Mouse (Mus musculus) heart, postnatal 25 days (tissue): ENCODE data around the gene Smarca5. TPM values are rescaled to one million over a fixed set of nuclear protein-coding genes. Genes with fewer than 3 reads are reported as not detected.

Experiments used
- DNase-seq: peaks from one replicate; pipeline ENCODE4 v3.0.0; 2022; ENCODE audit warnings: low spot score
- intact Hi-C: fragments of 180-260 bp; cut with DNase I; formaldehyde crosslinking; loops from one replicate; pipeline ENCODE4 v1.15.1; 2025
- total RNA-seq, 2 experiments: library from RNA; stranded (reverse); gene quantifications; 2 replicates each; pipeline ENCODE4 v1.2.3; 2021

Smarca5 gene
- total RNA-seq, 2 experiments from 2014 or later, result 34.5 to 43.3 TPM

- intact Hi-C loops, result no loop called here
Measured at GRCm38 (mm10) chr8:80682594-80682993, 56.7 kb downstream of the Smarca5 start.

GRCm38 (mm10) chr8:80669277-80669901, 69.9 kb downstream of the Smarca5 start:
- intact Hi-C loops, result no loop called here
- DNase-seq, result no peak

More at GRCm38 (mm10) chr8:80682594-80682993, 56.7 kb downstream of the Smarca5 start:
- DNase-seq, result no peak

- intact Hi-C loops, result no loop called here
- no peak for DNase-seq
Measured at GRCm38 (mm10) chr8:80663476-80663875, 75.8 kb downstream of the Smarca5 start.

- intact Hi-C loops, result no loop called here
- no peak for DNase-seq
Measured at GRCm38 (mm10) chr8:80661055-80661454, 78.2 kb downstream of the Smarca5 start.

- no peak for DNase-seq
- intact Hi-C loops, result no loop called here
Measured at GRCm38 (mm10) chr8:80657639-80658038, 81.7 kb downstream of the Smarca5 start.

Other genes starting within 250 kb of the Smarca5 start
- gene Gypa, start 245.7 kb downstream of the Smarca5 start, total RNA-seq, result 1 to 10 TPM; 1.1 to 1.4 TPM
- gene Frem3, start 128.4 kb downstream of the Smarca5 start, total RNA-seq, result under 1 TPM; 0.03 TPM
- gene Gab1, start 141.0 kb upstream of the Smarca5 start, total RNA-seq, result 10 to 100 TPM; 34.1 to 38.8 TPM